Mouse (Mus musculus) macrophage (primary cell): Measurements from ENCODE around the gene Gm10643. TPM values are rescaled to one million over a fixed set of nuclear protein-coding genes. Genes with fewer than 3 reads are reported as not detected.

Experiments used
- polyA plus RNA-seq: library from polyadenylated mRNA; stranded (reverse); fragments of 250-400 nt; gene quantifications from 3 replicates; pipeline ENCODE4 v1.2.4, GENCODE M21; 2018; ENCODE audit warnings: inconsistent platforms

The Gm10643 gene
- polyA plus RNA-seq, 1 experiment from 2014 or later, result 0.52 TPM

Other genes starting within 250 kb of the Gm10643 start
- 0.04 to 0.09 TPM (median 0.05 TPM) in 3 replicates for gene Adgrl1, start 165.0 kb downstream of the Gm10643 start, polyA plus RNA-seq
- gene Gm10644, start 109.9 kb downstream of the Gm10643 start, polyA plus RNA-seq, result 0.06 to 0.11 TPM (median 0.07 TPM) in 3 replicates
- gene Asf1b, start 109.6 kb downstream of the Gm10643 start, polyA plus RNA-seq, result 3.8 to 22.0 TPM (median 9.5 TPM) in 3 replicates
- gene Prkaca, start 92.1 kb downstream of the Gm10643 start, polyA plus RNA-seq, result 59.2 to 70.1 TPM (median 67.5 TPM) in 3 replicates
- gene Samd1, start 67.5 kb downstream of the Gm10643 start, polyA plus RNA-seq, result 25.5 to 39.0 TPM (median 26.7 TPM) in 3 replicates
- not detected in 3 replicates for gene 1700067K01Rik, start 63.6 kb downstream of the Gm10643 start, polyA plus RNA-seq
- 1.9 to 5.2 TPM (median 2.9 TPM) in 3 replicates for gene 2210011C24Rik, start 53.0 kb downstream of the Gm10643 start, polyA plus RNA-seq
- gene Palm3, start 43.7 kb downstream of the Gm10643 start, polyA plus RNA-seq, result 0.07 TPM in 1 of 3 replicates, not detected in the others
- 0.17 to 0.37 TPM (median 0.25 TPM) in 3 replicates for gene Il27ra, start 22.5 kb downstream of the Gm10643 start, polyA plus RNA-seq
- not detected in 3 replicates for gene Rln3, start 20.1 kb downstream of the Gm10643 start, polyA plus RNA-seq
- gene Rfx1, start 1.7 kb upstream of the Gm10643 start, polyA plus RNA-seq, result 3.6 to 8.6 TPM (median 4.9 TPM) in 3 replicates
- 8.5 to 14.2 TPM (median 10.7 TPM) in 3 replicates for gene Dcaf15, start 39.6 kb upstream of the Gm10643 start, polyA plus RNA-seq
- not detected in 3 replicates for gene Podnl1, start 60.9 kb upstream of the Gm10643 start, polyA plus RNA-seq
- 21.7 to 24.3 TPM (median 22.4 TPM) in 3 replicates for gene Cc2d1a, start 82.8 kb upstream of the Gm10643 start, polyA plus RNA-seq
- 0.41 to 0.82 TPM (median 0.47 TPM) in 3 replicates for gene 4930432K21Rik, start 82.9 kb upstream of the Gm10643 start, polyA plus RNA-seq
- gene Nanos3, start 120.1 kb upstream of the Gm10643 start, polyA plus RNA-seq, result not detected in 3 replicates
- 5.1 to 8.7 TPM (median 7.9 TPM) in 3 replicates for gene Zswim4, start 171.9 kb upstream of the Gm10643 start, polyA plus RNA-seq
- 203 to 260 TPM (median 230 TPM) in 3 replicates for gene D8Ertd738e, start 184.6 kb upstream of the Gm10643 start, polyA plus RNA-seq
- 2.2 to 7.5 TPM (median 6.1 TPM) in 3 replicates for gene Mri1, start 192.2 kb upstream of the Gm10643 start, polyA plus RNA-seq
- gene Ccdc130, start 205.2 kb upstream of the Gm10643 start, polyA plus RNA-seq, result 15.6 to 41.2 TPM (median 24.1 TPM) in 3 replicates